Mouse (Mus musculus) bone marrow, adult 2 months (tissue): ENCODE measurements around the gene Gtf2i. TPM values are rescaled to one million over a fixed set of nuclear protein-coding genes. Genes with fewer than 3 reads are reported as not detected.

Experiments
- H3K27ac ChIP-seq: fragments of 200-500 bp; 2 replicates; pipeline ENCODE4 v1.5.1; 2012; ENCODE audit warnings: low read depth, mild to moderate bottlenecking, control low read depth, inconsistent platforms, low read length; ENCODE audit not compliant: control insufficient read depth, poor library complexity, insufficient read depth
- H3K4me1 ChIP-seq: fragments of 200-500 bp; 2 replicates; pipeline ENCODE4 v1.6.1; 2011; ENCODE audit warnings: low read length; ENCODE audit not compliant: control insufficient read depth, insufficient read depth
- H3K4me3 ChIP-seq: fragments of 200-500 bp; replicated peaks from 2 replicates; pipeline ENCODE3; 2011; ENCODE audit warnings: mild to moderate bottlenecking, low read depth, low read length, control low read depth; ENCODE audit not compliant: control insufficient read depth
- CTCF ChIP-seq: fragments of 200-500 bp; IDR thresholded peaks from 2 replicates; pipeline ENCODE4 v1.5.1; 2011; ENCODE audit warnings: low read length, control low read depth; ENCODE audit not compliant: control insufficient read depth, insufficient read depth
- POLR2A ChIP-seq: fragments of 200-500 bp; IDR thresholded peaks from 2 replicates; pipeline ENCODE4 v1.6.1; 2011; ENCODE audit warnings: low read depth, mild to moderate bottlenecking, control low read depth, low read length, borderline replicate concordance; ENCODE audit not compliant: control insufficient read depth
- WGBS: fragments of 180-500 bp; shearing (Covaris S2); methylation state at CpG from one replicate; pipeline ENCODE4 v1.1.7; 2018; 5-methylcytosine and 5-hydroxymethylcytosine counted together
- polyA plus RNA-seq: library from polyadenylated mRNA; stranded (reverse); fragments of >200 nt; gene quantifications from 2 replicates; pipeline ENCODE4 v1.2.4, GENCODE M21; 2011; ENCODE audit warnings: low replicate concordance; ENCODE audit not compliant: missing spikeins, insufficient read depth, insufficient read length

Gene Gtf2i
- polyA plus RNA-seq, 1 experiment = 41.4 TPM

GRCm38 (mm10) chr5:134275556-134275955 is 39.0 kb downstream of the Gtf2i start:
- no peak for TF ChIP-seq POLR2A
- TF ChIP-seq CTCF = no peak
- no peak overlapping the region for H3K27ac ChIP-seq
- no peaks in the 10 kb centered on the region for H3K4me1 ChIP-seq
- 75% methylated on average over 10 of the region's 10 CpGs for WGBS
- no peak overlapping the region for H3K4me3 ChIP-seq

GRCm38 (mm10) chr5:134275021-134275420 is 39.5 kb downstream of the Gtf2i start:
- no peaks in the 10 kb centered on the region; the same call in 1 of the 2 replicates for H3K4me1 ChIP-seq
- WGBS = 69% methylated on average over 11 of the region's 11 CpGs
- TF ChIP-seq POLR2A (no peak), CTCF (no peak)

GRCm38 (mm10) chr5:134273761-134274160 is 40.8 kb downstream of the Gtf2i start:
- 89% methylated on average over 8 of the region's 8 CpGs for WGBS
- H3K4me1 ChIP-seq = no peaks in the 10 kb centered on the region; the same call in 1 of the 2 replicates
- no peak overlapping the region for H3K4me3 ChIP-seq
- H3K27ac ChIP-seq = no peak overlapping the region
- TF ChIP-seq POLR2A = no peak
- no peak for TF ChIP-seq CTCF

More at GRCm38 (mm10) chr5:134275021-134275420, 39.5 kb downstream of the Gtf2i start:
- no peak overlapping the region for H3K27ac ChIP-seq
- H3K4me3 ChIP-seq = no peak overlapping the region

- no peak for TF ChIP-seq CTCF
- TF ChIP-seq POLR2A = no peak
- no peak overlapping the region for H3K27ac ChIP-seq
- H3K4me1 ChIP-seq = no peaks in the 10 kb centered on the region; the same call in 1 of the 2 replicates
- H3K4me3 ChIP-seq = no peak overlapping the region
- WGBS = 88% methylated on average over 11 of the region's 11 CpGs
Measured at GRCm38 (mm10) chr5:134272761-134273160, 41.8 kb downstream of the Gtf2i start.

- Histone ChIP-seq H3K4me1 (no peaks in the 10 kb centered on the region; the same call in 1 of the 2 replicates), H3K27ac (no peak overlapping the region), H3K4me3 (no peak overlapping the region)
- TF ChIP-seq POLR2A (no peak), CTCF (no peak)
- 91% methylated on average over 11 of the region's 11 CpGs for WGBS
Measured at GRCm38 (mm10) chr5:134271421-134271820, 43.1 kb downstream of the Gtf2i start.

- no peaks in the 10 kb centered on the region; the same call in 1 of the 2 replicates for H3K4me1 ChIP-seq
- TF ChIP-seq CTCF (no peak), POLR2A (no peak)
- peak overlapping the region; percentile 41; the same call in 1 of the 2 replicates for H3K27ac ChIP-seq
- 57% methylated on average over 4 of the region's 4 CpGs for WGBS
- no peak overlapping the region for H3K4me3 ChIP-seq
Measured at GRCm38 (mm10) chr5:134270566-134270965, 44.0 kb downstream of the Gtf2i start.

GRCm38 (mm10) chr5:134269751-134270150 is 44.8 kb downstream of the Gtf2i start:
- Histone ChIP-seq H3K4me3 (no peak overlapping the region), H3K27ac (no peak overlapping the region; the same call in 1 of the 2 replicates), H3K4me1 (no peaks in the 10 kb centered on the region; the same call in 1 of the 2 replicates)
- 54% methylated on average over 5 of the region's 5 CpGs for WGBS
- TF ChIP-seq POLR2A = no peak
- no peak for TF ChIP-seq CTCF

- 83% methylated on average over 8 of the region's 8 CpGs for WGBS
- no peak for TF ChIP-seq CTCF
- TF ChIP-seq POLR2A = no peak
- no peak overlapping the region for H3K27ac ChIP-seq
Measured at GRCm38 (mm10) chr5:134268751-134269150, 45.8 kb downstream of the Gtf2i start.

GRCm38 (mm10) chr5:134266404-134266803 is 48.2 kb downstream of the Gtf2i start:
- Histone ChIP-seq H3K4me3 (no peak overlapping the region), H3K4me1 (no peaks in the 10 kb centered on the region; the same call in 1 of the 2 replicates), H3K27ac (no peak overlapping the region)
- TF ChIP-seq CTCF = no peak
- no peak for TF ChIP-seq POLR2A
- WGBS = 70% methylated on average over 18 of the region's 18 CpGs

More at GRCm38 (mm10) chr5:134268751-134269150, 45.8 kb downstream of the Gtf2i start:
- Histone ChIP-seq H3K4me1 (no peaks in the 10 kb centered on the region; the same call in 1 of the 2 replicates), H3K4me3 (no peak overlapping the region)
